Mouse (Mus musculus): Measurements from ENCODE around the gene Ccdc115.
"Not testable (repeated sequence)": the region's sequence is repeated elsewhere in the genome, so short reads cannot be mapped to it uniquely, and the experiment has no call there.

Gene Ccdc115

DNA sequence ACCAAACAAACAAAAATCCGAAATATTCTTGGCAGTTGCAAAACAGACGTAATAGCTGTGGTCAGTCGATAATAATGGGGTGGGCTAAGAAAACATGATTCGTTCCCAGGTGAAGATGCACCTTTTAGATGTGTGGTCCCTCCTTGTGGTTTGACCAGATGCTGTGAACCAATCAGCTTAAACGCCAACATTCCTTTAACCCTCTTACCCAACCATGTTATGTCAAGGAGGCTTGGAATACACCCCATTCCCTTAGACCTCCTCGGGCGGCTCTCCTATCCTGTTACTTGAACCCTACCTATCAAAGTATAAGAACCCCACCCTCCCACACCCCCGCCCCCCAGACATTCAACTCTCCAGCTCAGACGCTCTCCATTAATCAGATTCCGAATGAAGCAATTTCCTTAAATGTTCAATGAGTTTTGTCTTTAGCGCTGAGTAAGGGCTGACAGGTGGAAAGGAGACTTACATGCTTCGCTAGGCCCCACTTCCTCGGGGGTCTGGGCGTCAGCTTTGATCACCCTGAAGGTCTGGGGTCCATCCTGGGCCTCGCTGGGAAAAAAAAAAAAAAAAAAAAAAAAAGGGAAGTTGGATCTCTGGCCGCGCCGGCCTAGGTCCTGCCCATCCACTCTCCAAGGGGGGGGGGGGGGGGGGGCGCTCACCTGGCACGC lies 956 bp downstream of the Ccdc115 start:
- DNase-seq (ENCODE audit: low spot score in 2 of 2) = no peak

GRCm38 (mm10) chr1:34437366-34437765 lies 2.1 kb downstream of the Ccdc115 start:
- not testable (repeated sequence) for DNase-seq (ENCODE audit: low spot score in 2 of 2)

- DNase-seq (ENCODE audit: low spot score in 2 of 2) = no peak
Observed at GRCm38 (mm10) chr1:34436374-34436773, 3.1 kb downstream of the Ccdc115 start.

- DNase-seq (ENCODE audit: low spot score in 2 of 2) = no peak
Observed at GRCm38 (mm10) chr1:34435371-34436120, 3.9 kb downstream of the Ccdc115 start.

DNA sequence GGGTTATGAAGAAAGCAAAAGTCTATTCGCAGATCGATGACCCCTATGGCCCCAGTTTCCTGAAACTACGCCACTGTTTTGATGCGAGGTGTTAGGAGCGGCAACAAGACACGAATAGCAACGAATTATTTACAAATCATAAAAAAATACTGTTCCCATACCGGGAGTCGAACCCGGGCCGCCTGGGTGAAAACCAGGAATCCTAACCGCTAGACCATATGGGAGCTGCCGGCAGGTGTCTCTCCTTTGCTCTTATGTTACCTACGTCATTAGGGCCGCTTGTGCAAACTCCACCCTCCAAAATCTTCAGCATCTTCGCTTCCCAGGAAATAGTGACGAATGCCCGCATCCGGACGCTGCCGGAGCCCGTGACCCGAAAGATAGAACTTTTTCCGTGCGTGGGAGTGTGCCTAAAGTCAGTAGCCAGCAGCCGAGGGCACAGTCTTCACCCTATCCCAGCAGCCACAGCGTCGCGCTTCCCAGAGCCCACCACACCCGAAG lies 4.8 kb downstream of the Ccdc115 start:
- DNase-seq (ENCODE audit: low spot score in 2 of 2) = peak; percentile 90 to 92

DNA sequence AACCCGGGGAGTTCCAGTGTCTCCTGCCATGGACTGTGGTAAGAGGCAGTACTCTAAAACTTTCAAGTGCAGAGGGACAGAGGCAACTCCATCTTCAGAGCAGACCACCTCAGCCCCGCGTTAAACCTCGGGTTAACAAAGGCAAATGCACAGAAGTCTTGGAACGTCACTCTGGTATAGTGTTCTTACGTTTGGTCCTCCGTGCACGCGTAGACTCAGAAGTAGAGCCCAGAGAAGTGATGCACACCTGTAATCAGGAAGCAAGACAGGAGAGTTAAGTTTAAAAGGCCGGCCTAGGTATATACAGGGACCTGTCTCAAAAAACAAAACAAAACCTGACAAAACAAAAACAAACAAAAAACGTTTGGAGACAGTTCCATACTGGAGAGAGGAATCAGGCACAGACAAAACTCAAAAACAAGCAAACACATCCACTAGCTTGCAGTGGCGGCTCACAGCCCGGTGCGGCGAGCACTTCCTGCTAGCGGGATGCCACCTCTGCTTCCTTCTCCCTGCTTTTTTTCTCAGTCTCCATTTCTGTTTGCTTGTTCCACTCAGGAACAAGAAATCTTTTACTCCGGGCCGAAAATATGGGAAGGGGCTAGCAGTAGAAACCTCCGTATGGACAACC lies 5.5 kb downstream of the Ccdc115 start:
- DNase-seq (ENCODE audit: low spot score in 2 of 2) = no peak

DNA sequence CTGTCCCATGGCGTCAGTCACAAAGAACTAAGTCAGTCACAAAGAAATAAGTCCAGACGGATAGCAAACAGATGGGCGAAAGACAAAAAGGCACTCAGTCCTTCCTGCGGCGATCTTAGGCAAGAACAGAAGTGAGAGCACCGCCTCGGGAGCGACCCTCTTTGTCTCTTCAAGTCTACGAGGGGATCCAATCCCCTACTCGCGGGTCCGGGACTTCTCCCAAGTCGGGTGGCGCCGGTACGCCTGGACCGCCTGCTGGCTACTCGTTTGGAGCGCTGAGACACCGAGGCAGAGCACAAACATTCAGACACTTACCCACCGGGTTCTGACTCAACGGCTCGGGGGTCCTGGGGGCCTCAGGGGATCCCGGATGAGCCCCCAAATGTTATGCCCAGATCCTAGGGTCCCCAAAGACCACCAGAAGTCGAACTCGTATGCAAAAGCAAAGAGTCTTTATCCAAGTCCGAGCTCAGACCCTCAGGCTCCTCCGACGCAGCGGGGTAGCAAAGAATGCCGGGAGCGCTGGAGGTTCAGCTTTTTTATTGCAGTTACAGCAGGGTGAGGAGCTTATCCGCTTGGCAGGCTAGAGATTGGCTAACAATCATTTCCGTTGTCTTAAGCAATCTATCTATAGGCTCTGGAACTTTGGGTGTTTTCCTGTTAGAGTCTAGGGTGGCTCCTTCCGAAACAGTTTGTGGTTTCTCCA lies 6.5 kb downstream of the Ccdc115 start:
- no peak for DNase-seq (ENCODE audit: low spot score in 2 of 2)

GRCm38 (mm10) chr1:34432411-34432775 lies 7.1 kb downstream of the Ccdc115 start:
- no peak for DNase-seq (ENCODE audit: low spot score in 2 of 2)

DNA sequence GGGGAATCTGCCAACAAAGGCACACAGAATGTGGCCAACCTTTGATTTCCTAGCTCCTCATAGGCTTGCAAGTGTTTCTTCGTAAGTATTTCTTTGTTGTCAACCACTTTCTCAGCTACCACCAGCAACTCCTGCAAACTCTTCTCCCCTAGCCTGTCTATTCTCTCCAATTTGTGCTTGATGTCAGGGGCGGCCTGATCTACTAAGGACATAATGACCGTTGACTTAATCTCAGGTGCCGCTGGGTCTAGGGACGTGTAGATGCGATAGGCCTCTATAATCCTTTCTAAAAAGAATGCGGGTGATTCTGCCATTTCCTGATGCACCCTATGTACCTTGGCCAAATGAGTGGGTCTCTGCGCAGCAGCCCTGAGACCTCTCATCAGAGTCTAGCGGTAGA lies 8.0 kb downstream of the Ccdc115 start:
- DNase-seq (ENCODE audit: low spot score in 2 of 2) = no peak

DNA sequence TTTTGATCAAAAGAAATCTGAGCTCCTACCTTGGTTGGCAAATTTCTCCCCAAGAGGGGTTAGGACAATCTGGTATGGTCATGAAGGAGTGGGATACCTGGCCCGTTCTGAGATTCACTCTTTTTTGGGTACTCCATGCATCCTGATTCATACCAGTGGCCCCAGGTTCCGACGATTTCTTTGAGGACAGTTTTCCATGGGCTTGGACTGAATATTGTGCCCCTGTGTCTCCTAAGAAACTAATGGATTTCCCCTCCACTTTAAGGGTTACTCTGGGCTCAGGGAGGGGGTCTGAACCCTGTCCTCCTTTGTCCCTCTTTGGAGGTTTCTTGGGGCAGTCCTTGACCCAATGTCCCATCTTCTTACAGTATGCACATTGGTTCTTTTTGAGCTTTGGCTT lies 8.5 kb downstream of the Ccdc115 start:
- no peak for DNase-seq (ENCODE audit: low spot score in 2 of 2)

DNA sequence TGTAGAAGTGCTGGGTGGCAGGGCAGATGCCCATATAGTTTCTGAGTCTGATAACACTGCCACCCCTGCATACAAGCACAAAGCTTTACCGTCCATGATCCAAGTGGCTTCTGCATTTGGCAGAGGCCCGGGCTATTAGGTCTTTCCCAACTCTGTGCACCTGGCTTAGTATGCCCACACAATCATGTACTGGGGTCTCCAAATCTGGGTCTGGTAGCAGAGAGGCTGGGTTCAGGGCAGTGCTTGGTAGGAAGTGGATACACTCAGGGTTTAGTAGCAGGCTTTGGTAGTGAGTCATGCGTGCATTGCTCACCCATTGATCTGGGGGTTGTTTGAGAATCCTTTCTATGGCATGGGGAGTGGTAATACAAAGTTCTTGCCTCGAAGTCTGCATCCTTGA lies 10.2 kb downstream of the Ccdc115 start:
- DNase-seq (ENCODE audit: low spot score in 2 of 2) = no peak

DNA sequence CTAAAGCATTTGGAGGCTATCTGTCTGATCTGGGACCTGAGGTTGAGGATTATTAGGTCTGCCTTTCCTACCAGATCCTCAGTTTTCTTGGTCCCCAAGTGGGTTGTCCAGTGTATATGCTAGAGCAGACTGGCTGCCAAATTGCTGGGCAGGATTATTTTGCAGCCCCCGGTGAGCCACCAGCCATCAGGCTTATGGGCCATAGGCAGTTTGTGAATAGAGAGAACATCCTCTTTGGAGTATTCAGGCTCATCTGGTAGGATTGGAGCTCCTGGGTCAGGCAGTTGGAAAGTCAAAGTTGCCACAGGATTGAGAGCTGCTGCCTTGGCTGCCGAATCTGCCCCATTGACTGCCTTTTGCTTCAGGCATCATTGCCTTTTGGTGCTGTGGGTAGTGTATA lies 11.0 kb downstream of the Ccdc115 start:
- DNase-seq (ENCODE audit: low spot score in 2 of 2) = no peak

GRCm38 (mm10) chr1:34399182-34399953 lies 40.1 kb downstream of the Ccdc115 start:
- no peak for DNase-seq (ENCODE audit: low spot score in 2 of 2)

GRCm38 (mm10) chr1:34396321-34396720 lies 43.2 kb downstream of the Ccdc115 start:
- DNase-seq (ENCODE audit: low spot score in 2 of 2) = no peak

DNA sequence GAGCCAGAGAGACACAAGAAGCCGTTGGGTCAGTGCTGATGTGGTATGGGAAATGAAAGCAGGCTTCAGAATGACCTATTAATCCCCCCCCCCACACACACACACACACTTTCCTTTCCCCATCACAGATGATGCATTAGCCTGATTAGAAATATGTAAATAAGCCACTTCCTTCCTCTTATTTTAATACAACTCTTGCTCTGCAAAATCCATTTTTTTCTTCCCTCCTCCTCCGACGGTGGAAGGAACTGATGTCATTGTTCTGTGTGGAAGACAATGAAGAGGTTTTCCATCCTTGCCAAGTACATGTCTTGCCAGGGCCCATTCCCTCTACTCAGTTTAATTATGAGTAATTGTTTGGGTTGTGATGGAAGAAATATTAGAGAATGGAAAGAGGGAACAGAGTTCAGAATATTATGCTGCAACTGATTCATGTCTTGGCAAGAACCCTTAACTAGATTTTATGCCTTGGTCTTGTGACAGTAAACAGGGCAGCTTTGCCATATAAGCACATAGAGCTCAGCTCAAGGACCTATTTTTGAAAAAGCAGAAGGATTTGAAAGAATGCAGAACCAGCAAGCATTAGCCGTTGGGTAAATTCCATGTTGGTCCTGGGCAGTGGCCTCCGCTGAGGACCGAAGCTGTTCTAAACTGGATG lies 50.1 kb downstream of the Ccdc115 start:
- no peak for DNase-seq (ENCODE audit: low spot score in 2 of 2)

DNA sequence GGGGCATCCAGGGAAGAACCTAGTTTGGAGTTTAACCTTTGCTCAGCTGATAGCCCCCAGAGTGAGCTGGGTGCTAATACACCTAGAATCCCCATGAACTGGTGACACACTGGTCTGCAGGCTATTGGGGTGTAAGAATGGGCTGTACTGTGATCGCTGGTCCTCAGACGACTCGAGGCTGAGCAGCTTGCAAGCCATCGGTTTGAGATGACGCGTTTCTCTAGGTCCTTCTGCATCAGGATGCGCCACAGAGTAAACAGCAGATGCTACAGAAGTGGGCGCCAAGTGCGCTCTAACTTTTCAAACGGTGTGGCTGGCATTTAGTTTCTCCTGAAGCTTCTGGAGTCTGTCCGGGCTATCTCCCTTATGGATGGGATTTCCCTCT lies 50.6 kb downstream of the Ccdc115 start:
- DNase-seq (ENCODE audit: low spot score in 2 of 2) = no peak

DNA sequence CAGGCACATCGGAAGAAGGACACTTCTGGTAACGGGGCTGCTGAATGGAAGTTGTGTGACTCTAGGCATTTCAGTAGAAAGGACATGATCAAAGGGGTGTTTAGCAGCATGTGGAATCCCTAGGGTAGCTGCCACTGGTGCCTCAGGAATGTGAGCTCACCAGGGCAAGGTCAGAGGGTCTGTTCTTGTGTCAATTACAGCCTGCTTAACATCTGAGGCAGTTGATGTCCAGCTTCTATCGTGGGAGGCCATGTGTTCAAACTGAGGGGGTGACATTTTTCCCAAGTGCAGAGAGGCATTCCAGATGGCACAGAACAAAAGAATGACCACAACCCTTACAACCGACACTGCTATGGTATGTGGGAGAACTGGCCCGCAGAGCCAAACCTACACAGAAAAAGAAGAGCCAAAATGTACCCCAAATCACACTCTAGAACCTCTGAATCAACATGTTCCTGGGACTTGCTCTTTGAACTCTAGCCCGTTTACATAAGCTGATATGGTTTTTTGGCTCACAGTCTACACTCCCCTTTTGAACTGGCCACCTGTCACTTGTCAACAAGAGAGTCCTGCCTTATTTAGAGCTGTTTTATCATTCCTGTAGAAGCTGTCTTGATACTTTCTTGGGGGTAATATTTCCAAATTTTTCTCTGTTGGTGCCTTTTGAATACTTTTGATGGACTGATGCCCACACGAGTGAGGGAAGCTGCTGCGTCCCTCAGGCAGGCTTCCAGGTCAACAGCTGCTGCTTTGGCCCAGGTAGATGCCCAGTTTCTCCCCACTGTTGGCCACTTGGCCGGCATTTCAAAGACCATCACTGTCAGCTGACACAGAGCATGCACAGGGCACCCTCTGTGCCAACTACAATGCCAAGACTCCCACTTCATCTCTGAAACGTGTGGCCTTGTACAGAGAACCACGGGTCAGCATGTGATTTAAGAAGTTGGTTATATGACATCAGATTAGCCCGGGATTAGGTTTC lies 51.8 kb downstream of the Ccdc115 start:
- no peak for DNase-seq (ENCODE audit: low spot score in 2 of 2)
